Mouse (Mus musculus) ovary, postnatal 14 days (tissue): ENCODE measurements around the gene Hsd3b7.
"Not testable (repeated sequence)": the region's sequence is repeated elsewhere in the genome, so short reads cannot be mapped to it uniquely, and the experiment has no call there.

Experiments used
- DNase-seq: peaks from one replicate; pipeline ENCODE4 v3.0.0; 2022; ENCODE audit warnings: low spot score

Gene Hsd3b7

DNA sequence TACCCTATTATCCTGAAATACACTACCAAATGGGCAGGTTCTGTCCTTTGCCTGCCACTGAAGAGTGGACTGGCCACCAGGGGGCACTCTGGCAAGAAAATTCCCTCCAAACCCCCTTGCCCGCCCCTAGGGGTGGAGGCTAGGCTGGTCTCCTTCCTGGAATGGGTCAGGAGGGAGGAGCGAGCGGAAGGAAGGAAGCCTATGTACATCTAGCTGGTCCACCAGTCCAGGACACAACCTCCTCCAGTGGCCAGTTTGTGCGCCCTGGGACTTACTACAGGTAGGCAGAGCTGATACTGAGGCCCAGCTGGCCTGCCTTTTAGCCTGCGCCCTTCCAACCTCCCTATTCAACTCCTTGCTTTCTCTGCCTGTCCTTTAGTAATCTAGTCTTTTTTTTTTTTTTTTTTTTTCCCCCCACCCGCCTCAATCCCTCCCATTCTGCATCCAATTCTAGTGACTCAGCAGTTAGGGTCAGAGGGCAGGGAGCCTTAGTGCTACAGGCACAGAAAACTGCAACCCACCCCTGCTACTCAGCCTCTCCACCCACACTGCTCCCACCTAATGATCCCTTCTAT, at the start of gene Hsd3b7:
Gene Hsd3b7 (plus strand): TSS at position 170 of the 575 bp plus-strand sequence.
- peak; percentile 91 for DNase-seq

DNA sequence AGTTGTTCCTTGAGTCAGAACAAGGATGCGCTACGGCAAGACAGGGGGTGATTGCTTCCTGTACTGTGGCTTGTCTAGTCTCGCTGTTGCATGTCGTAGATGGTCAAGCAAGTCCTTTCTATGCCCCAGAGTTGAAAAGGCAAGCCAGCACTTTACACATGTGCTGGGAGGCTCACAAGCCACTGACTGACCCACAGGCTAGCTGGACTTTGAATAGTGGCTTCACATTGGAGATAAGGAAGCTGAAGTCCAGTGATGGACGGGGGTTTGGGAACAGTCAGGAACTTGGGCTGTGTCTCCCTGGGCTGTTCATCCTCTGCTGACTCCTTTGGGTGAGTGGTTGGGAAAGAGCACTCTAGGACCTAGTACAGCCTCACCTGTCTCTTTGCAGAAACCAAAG, 48.8 kb upstream of the Hsd3b7 start:
- no peak for DNase-seq

DNA sequence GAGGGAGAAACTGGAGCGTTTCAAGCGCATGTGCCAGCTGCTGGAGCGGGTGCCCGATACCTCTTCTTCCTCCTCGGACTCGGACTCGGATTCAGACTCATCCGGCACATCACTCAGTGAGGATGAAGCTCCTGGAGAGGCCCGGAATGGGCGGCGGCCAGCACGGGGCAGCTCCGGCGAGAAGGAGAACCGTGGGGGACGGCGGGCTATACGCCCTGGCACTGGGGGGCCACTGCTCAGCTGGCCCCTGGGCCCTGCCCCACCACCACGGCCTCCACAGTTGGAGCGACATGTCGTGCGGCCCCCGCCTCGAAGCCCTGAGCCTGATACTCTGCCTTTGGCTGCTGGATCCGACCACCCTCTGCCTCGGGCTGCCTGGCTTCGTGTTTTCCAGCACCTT, 48.3 kb upstream of the Hsd3b7 start:
- no peak for DNase-seq

DNA sequence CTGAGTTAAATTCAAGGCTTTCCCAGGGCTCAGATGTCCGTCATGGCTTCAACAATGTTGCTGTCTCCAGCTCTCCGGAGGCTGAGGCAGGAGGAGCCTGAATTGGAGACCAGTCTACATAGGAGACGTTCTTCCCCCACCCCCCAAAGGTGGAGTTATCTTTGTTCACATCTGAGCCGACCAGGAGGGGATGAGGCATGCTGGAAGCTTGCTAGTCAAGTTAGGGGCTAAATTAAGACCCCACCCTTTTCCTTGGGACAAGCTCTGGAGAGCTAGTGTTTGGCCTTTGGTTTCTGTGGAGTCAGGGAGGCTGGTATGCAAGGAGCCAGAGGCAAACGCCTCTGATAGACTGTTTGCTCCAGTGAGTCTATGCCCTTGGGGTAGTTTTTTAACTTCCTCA, 47.2 kb upstream of the Hsd3b7 start:
- no peak for DNase-seq

DNA sequence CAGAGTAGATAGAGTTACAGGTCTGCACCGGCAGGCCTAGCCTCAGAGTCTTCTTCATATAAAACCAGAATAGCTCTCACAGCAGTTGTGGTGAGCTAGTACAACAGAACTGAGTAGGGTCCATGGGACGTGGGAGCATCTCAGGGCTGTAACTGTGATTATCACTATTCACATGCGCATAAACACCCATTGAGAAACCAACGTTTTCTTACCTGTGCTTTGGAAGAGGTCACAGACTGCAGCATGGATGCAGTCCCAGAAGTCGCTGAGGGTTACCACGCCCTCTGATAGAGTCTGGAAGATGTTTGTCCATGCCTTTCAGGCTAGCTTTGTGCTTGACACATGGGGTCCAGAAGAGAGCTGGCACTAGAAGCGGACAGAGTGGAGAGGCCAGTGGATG, 46.7 kb upstream of the Hsd3b7 start:
- DNase-seq = no peak

DNA sequence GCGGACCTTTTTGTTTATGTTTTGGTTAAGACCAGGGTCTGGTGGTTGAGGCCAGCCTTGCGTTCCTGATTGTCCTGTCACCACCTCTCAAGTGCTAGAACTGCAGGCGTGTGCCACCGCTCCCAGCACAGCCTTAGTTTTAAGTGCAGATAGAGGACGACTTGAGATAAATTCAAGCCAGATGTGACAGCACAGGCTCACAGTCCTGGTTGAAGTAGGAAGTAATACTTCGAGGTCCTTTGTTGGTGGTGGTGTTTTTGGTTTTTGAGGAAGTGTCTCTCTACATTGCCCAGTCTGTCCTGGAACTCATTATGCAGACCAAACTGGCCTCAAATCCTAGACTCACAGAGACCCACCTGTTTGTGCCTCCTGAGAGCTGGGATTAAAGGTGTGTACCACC, 40.7 kb upstream of the Hsd3b7 start:
- no peak for DNase-seq

DNA sequence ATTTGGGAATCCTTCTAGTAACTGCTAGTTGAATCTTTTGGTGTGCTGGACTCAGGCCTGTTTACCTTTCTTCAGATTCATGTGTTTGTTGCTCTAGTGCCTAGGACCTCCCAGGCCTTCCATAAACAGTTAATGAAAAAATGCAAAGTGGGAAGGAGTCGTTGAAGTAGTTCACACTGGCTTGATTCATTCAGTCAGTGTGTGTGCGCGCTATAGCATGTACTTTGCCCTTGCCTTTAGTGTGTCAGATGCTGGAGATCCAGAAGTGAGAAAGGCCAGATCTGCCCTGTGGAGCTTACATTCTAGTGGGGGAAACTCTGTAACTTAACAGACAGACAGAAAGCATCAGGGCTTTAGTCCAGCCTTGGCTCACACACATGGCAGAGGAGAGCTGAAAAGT, 39.9 kb upstream of the Hsd3b7 start:
- no peak for DNase-seq

DNA sequence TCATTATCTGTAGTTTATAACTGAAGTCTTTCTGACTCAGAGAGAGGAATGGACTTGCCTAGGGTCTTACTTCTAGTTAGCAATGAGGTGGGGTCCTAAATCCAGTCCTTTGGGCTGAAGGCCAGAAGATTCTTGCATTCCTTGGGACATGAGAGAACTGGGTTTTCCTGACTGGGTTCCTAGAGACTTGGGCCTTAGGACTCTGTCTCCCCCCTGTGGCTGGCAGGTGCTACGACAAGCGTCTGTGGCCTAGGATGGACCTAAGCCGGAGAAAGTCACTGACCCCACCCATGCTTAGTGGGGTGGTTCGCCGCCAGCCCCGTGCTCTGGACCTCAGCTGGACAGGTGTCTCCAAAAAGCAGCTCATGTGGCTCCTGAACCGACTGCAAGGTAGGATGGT, 39.4 kb upstream of the Hsd3b7 start:
- DNase-seq = peak; percentile 66

DNA sequence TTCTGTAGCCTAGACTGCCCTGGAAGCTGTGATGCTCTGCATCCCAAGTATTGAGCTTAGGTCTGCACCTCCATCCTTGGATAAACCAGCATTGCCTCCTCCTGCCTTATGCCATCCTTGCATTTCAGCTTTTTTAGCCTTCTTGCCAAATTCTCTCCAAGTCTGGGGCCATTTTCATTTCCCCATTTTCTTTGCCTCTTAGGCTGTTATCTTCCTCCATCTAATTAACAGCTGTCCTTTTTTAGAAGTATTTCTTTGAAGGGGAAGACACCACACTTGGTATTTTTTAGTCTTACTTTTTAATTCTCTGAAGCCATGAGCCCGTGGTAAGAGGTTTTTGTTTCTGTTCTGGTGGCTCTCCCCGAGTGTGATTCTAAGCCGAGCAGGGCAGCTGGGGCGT, 36.8 kb upstream of the Hsd3b7 start:
- no peak for DNase-seq

DNA sequence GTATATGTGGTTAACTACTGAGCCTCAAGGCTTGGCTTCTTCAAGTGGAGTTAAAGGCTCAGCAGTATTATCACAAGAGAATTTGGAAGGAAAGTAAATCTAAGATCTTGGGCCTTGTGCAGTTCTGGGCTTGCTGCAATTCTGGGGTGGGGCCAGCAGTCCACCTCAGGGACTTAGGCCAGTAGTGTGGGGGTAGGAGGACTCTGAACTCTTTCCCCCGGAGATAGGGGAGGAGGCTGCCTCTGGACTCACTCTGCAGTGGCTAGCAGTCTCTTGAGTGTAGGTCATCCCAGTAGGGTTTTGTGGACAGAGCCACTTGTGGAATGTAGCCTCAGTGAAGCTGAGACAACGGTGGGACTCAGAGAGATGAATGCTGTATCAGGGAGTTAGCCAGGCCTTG, 34.6 kb upstream of the Hsd3b7 start:
- DNase-seq = no peak

DNA sequence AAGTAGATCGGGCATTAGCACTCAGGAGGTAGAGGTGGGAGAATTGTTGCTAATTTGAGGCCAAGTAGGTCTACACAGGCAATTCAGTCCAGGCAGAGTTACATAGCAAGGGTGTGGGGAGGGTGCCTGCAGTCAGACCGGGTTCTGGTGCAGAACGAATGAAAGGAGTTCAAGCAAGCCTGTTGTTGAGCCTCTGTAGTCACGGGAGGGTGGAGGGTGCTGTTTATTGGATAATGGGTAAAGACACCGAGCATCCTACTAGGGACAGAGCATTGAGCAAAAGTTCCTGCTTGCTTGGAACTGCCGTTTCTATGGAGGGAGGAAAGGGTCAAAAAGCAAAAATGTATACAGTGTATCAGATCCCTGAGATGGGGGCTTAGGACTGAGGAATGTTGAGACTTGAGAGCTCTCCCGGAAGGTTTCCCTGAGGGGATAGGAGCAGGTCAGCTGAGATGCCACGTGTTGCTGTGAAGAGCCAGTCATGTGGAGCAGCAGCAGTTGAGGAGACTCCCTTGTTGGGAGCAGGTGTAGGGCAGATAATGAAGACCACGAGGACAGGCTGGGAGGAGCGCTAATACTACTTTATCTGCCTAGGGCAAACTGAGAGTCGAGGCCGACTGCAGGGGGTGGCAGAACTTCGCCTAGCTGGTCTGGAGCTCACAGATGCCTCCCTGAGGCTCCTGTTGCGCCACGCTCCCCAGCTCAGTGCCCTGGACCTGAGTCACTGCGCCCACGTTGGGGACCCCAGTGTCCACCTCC, 33.4 kb upstream of the Hsd3b7 start:
- no peak for DNase-seq

DNA sequence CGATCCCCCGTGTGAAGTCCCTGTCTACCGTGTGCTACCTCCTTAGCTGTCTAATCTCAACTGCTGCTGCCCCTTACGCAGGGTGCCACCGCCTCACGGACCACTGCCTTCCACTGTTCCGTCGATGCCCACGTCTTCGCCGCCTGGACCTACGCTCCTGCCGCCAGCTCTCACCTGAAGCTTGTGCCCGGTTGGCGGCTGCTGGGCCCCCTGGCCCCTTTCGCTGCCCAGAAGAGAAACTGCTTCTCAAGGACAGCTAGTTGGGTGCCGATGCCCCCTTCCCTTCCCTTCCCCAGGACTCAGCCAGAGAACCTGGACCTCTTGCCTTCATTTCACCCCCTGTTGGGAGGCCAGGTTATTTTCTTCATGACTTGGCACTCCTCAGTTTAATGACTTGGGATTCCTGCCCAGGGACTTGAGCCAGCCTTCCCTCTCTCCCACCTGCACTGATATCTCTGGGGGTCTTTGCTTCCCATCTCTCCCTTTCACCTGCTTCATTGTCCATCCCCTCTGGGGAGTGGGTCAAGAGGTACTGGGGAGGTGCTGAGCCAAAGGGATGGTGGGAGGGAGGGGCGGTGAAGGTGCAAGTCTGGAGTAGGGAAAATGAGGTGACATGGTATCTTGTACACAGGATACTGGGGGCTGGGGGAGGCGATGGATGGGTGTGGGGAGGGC, 32.6 kb upstream of the Hsd3b7 start:
- DNase-seq = no peak

DNA sequence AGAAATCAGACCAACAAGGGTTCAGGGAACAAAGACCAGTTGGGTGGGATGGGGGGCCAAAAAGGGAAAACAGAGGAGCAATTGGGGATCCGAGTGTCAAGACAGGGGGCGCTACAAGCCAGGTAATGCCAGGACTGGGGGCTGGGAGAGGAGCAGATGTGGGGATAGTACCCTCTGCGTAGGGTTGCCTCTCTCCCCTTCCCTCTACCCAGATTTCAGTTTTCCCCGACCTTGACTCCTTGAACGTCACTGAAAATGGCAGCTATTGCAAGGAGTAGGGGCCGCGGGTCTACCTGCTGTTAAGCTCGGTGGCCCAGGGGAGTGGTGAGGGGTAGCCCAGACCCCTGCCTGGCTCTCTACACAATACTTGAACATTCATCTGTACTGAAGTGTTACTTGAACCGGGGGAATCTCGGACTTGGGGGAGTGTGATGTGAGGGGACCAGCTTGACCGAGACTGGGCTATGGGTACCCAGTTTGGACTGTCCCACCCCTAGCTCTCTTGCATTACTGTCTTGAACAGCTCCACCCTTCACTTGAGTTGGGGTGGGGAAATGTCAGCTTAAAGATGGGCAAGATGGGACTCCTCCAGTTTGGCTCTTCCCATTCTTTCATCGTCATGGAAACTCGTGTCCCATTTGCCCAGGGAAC, 31.9 kb upstream of the Hsd3b7 start:
- no peak for DNase-seq

DNA sequence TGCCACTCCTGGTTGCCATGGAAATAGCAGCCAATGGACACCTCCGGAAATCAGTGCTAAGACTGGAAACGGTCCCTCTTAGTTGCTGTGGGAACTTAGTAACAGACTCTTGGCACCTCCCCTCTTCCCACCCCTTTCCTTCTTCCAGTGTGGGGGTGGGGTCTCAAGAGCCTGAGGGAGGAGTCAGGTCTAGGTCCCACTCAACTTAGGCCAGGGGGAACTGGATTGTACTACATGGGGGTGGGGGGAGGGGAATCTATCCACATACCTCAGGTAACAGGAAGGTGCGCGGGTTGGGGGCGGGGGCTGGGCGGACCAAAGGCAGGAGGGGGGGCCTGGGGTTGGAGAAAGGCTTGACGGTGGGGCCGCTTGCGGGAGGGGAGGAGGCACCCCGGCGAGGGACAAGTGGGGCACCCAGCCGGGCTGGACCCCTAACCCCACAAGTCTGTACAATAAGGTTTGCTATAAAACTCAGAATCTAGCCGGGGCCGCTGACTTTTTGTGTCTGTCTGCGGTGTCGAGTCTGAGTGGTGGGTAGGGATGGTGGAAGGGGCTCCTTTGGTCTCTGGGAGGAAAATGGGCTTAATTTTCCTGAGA, 31.3 kb upstream of the Hsd3b7 start:
- DNase-seq = peak; percentile 96

DNA sequence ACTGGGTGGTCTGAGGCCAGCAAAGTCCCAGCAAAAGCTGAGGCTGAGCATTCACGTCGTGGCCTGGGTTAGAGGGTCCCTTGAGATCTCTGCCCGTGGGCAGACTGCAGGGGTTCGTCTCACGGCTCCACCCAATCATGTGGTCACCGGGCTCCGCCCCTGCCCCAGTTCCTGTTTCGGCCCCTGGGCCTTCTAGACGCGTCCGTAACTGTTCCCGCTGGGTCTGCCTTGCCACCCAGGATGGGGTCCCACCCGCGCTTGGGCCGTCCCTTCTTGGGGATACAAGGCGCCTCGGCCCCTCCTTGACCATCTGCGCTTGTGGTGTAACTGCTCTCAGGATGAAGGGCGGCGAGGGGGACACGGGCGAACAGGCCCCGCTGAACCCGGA, 30.8 kb upstream of the Hsd3b7 start, which contains the start of gene Orai3:
Gene Orai3 (plus strand): TSS at position 165 of the 388 bp plus-strand sequence.
- DNase-seq = peak; percentile 80

DNA sequence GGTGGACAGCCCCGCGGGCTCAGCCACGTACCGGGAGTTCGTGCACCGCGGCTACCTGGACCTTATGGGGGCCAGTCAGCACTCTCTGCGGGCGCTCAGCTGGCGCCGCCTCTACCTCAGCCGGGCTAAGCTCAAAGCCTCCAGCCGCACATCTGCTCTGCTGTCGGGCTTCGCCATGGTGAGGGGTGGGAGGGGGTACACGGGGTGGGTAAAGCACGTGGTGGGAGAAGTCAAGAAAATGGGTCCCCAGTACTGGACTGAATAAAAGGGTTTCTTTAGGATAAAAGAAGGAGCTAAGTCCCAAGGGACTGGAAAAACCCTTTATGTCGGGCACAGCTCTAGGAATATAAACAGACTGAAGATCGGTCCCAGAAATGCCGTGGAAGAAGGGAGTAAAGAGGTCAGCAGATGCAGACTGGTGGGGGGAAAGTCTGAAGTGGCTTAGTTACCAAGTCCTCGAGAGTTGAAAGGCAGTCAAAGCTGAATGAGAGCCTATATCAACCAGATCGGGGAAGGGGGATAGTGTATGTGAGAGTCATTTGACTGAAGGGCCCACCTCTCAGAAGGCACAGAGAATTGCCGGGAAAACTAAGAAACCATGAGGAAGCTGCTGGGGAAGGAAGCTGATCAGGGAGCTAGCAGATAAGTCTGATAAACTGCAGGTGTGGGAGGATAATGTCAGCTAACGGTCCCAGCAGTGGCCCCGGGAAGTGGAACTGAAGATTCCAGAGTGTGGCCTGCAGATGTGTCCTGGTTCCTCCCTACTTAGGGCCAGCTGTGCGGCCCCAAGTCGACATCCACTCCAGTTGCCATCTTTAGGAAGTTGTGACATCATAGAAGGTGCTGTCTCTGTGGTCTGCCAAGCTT, 30.1 kb upstream of the Hsd3b7 start:
- no peak for DNase-seq

DNA sequence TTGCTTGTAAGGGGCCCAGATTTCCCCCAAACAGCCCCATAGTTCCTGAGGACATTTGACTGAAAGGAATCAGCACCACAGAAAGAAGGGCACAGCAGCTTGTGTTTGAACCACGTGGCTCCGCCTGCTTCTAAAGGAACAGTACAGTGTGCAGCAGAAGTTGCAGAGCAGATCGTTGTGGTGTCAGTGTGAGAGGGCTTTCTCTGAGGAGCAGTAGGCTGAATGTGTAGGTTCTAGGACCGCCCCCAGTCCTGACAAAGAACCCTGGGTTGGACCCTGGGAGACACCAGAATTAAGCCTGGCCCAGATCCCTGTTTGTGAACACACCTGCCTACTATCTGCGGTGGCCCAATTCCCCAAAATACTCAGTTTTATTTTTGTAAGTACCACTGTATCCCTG, 29.1 kb upstream of the Hsd3b7 start:
- no peak for DNase-seq

DNA sequence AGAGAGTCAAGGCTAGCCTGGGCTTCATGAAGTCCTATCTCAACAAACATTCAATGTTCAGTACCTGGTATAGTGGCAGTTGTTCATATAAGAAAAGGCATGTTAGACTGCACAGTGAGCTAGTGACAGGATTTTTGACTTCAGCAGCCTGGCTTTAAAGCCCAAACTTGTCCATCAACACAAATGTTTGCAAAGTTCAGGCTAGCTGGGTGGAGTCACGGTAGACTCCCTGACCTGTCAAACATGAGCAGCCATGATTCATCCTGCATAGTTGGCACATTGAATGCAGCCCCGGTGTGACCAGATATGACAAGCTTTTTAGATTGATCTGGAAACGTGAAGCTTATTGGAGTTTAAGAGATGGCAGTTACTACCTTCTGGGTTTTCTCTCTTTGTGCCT, 28.3 kb upstream of the Hsd3b7 start:
- DNase-seq = no peak

DNA sequence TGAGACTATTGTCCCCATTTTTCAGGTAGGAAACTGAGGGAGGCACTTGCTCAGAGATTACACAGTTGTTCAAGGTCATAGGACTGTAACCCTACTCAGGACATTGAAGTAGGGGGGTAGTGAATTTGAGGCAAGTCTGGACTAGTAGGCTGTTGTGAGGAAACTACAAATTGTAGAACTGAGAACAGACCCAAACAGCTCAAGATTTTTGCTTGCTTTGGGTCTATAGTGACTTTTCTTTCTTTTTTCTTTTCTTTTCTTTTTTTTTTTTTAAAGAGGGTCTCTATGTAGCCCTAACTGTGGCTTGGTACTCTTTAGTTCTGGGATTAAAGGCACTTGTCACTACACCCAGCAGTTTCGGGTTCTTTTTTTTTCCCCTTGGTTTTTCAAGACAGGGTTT, 27.8 kb upstream of the Hsd3b7 start:
- no peak for DNase-seq

DNA sequence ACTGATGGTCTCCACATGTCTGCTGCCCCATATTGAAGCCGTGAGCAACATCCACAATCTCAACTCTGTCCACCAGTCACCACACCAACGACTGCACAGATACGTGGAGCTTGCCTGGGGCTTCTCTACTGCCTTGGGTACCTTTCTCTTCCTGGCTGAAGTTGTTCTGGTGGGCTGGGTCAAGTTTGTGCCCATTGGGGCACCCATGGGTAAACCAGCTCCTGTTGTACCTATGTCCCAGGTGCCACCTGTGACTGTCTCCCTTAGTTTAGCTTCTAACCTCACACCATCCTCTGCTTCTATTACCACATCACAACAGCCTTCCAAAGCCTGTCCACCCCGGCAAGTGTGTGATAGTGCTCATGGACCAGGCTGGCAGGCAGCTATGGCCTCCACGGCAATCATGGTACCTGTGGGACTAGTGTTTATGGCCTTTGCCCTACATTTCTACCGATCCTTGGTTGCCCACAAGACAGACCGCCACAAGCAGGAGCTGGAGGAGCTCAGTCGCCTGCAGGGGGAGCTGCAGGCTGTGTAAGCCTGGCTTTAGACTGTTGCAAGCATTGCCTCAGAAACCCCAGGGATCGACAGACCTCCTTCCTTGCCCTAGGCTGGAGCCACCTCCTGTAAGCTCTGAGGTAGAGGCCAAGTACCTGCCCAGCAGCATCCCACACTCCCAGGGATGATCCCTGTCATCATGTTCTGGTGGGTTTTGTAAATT, 26.6 kb upstream of the Hsd3b7 start:
- DNase-seq = peak; percentile 55

DNA sequence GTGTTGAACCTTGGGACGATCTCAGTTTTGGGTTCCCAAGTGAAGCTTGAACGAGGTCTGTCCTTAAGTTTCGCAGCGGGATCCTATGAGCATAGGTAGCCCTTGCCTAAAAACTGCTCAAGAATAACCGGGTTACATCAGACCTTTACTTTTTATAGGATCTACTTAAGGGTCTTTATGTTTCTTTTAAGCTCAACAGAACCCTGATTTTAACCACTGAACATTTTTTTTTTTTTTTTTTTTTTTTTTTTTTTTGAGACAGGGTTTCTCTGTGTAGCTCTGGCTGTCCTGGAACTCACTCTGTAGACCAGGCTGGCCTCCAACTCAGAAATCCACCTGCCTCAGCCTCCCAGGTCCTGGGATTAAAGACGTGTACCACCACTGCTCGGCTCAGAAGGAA, 24.6 kb upstream of the Hsd3b7 start:
- not testable (repeated sequence) for DNase-seq
